Mouse (Mus musculus) olfactory bulb, adult 2 months (tissue): Measurements from ENCODE around the gene Specc1.

Experiments used
- CTCF ChIP-seq: fragments of 200-500 bp; IDR thresholded peaks from 2 replicates; pipeline ENCODE4 v1.5.1; 2012; ENCODE audit warnings: low read depth, mild to moderate bottlenecking, low read length, moderate library complexity; ENCODE audit not compliant: insufficient read depth
- POLR2A ChIP-seq: fragments of 200-500 bp; IDR thresholded peaks from 2 replicates; pipeline ENCODE4 v1.6.1; 2012; ENCODE audit warnings: mild to moderate bottlenecking, low read depth, low read length, moderate library complexity; ENCODE audit not compliant: insufficient read depth

DNA sequence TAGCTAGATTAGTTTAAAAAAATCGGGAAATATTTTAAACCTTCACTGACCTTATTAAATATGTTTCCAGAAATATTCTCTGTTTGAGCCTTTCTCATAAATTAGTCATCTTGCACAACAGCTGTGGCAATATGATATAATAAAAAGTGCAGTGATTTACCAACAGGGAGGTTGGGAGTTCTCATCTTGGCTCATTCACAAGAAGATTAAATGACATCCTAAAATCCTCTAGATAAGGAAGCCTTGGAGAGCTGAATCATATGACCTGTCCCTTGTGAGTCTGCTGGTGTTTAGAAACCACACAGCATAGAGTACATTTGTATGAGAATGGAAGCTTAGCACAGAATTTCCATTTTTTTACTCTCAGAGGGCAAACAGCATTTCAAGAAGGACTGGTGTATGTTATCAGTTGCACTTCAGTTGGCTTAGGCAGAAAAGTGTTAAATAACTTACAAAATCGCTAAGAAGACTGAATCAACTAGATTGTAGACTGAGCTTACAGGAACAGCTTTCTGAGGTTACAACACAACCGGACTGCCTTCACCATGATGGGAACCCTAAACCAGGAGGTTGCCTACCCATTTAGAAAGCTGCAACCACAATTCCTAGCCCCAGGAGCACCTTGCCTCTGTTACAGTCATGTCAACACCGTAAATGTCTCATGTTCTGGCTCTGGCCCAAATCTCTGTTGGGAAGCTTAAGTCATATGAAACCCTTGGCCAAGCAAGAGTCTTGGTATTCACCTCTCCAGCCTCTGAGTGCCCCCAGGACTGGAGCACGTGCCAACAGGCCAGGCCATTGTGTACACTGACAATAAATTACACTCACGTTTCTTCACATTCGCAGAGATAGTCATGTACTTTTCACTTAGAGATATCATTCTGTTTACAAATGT lies 188.9 kb downstream of the Specc1 start:
- TF ChIP-seq CTCF = no peak
- no peak for TF ChIP-seq POLR2A
